Mouse (Mus musculus) neural tube, embryonic 12.5 days (tissue): ENCODE results near the gene Ntn1. TPM values are rescaled to one million over a fixed set of nuclear protein-coding genes. Genes with fewer than 3 reads are reported as not detected.

Experiments used
- ATAC-seq: fragments of 200-750 bp; cut with Nextera tagmentation; 2 replicates; pipeline ENCODE4 v1.8.0; 2017; ENCODE audit warnings: low read depth, mild to moderate bottlenecking, moderate TSS enrichment, moderate library complexity; ENCODE audit not compliant: low FRiP score
- H3K27ac ChIP-seq: fragments of 300-500 bp; sonication (generic); 2 replicates; pipeline ENCODE4 v1.5.1; 2016
- H3K27me3 ChIP-seq: fragments of 300-500 bp; sonication (generic); replicated peaks from 2 replicates; pipeline ENCODE4 v1.6.1; 2016; ENCODE audit warnings: mild to moderate bottlenecking
- H3K36me3 ChIP-seq: fragments of 300-500 bp; sonication (generic); 2 replicates; pipeline ENCODE4 v1.6.1; 2016; ENCODE audit warnings: mild to moderate bottlenecking
- H3K4me1 ChIP-seq: fragments of 300-500 bp; sonication (generic); 2 replicates; pipeline ENCODE4 v1.6.1; 2016
- H3K4me2 ChIP-seq: fragments of 300-500 bp; sonication (generic); replicated peaks from 2 replicates; pipeline ENCODE4 v1.6.1; 2016; ENCODE audit warnings: mild to moderate bottlenecking
- H3K4me3 ChIP-seq: fragments of 300-500 bp; sonication (generic); 2 replicates; pipeline ENCODE4 v1.5.1; 2016
- H3K9ac ChIP-seq: fragments of 300-500 bp; sonication (generic); 2 replicates; pipeline ENCODE4 v1.6.1; 2016; ENCODE audit warnings: mild to moderate bottlenecking
- H3K9me3 ChIP-seq: fragments of 300-500 bp; sonication (generic); 2 replicates; pipeline ENCODE4 v1.6.1; 2016; ENCODE audit warnings: mild to moderate bottlenecking
- WGBS: fragments of 180-500 bp; shearing (Covaris S2); methylation state at CpG from one replicate; pipeline ENCODE4 v1.1.7; 2016; 5-methylcytosine and 5-hydroxymethylcytosine counted together
- polyA plus RNA-seq: library from polyadenylated mRNA; unstranded; fragments of >200 nt; fragmentation: Nextera tagmentation; extraction: Ambion mirVana; gene quantifications from 2 replicates; pipeline ENCODE4 v1.2.1, GENCODE M21; 2016

Ntn1 gene
- polyA plus RNA-seq, 1 experiment from 2014 or later: 48.2 TPM

DNA sequence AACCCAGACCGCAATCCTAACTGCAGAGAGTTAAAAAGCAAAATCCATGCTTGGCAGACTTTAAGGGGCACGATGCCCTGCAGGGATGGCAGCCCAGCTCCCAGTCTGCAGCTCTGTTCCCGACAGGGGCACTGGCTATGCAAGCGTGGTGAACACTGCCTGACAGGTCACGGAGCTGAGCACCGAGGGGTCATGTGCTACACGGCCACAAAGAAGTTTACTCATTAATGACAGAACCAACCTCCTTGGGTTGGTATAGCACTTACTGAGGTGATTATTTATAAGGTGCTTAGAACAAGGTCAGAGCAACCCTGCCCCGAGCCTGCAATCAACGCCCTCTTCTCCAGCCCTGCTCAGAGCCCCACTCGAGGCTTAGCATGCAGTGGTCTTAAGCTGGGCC, 27.5 kb downstream of the Ntn1 start:
- ATAC-seq: no peak
- no peak overlapping the region for H3K9ac ChIP-seq
- no peak overlapping the region for H3K4me3 ChIP-seq
- H3K4me1 ChIP-seq: peaks cover 13% of the 10 kb centered on the region
- 0 out of 2 replicates have a peak, but pooled peaks cover 8% of the 10 kb centered on the region for H3K27me3 ChIP-seq
- H3K4me2 ChIP-seq: no peak overlapping the region
- no peaks in the 10 kb centered on the region for H3K9me3 ChIP-seq
- no peak overlapping the region for H3K27ac ChIP-seq
- H3K36me3 ChIP-seq: 0 out of 2 replicates have a peak, but pooled peaks cover 2% of the 10 kb centered on the region
- 72% methylated on average over 10 of the region's 10 CpGs for WGBS

DNA sequence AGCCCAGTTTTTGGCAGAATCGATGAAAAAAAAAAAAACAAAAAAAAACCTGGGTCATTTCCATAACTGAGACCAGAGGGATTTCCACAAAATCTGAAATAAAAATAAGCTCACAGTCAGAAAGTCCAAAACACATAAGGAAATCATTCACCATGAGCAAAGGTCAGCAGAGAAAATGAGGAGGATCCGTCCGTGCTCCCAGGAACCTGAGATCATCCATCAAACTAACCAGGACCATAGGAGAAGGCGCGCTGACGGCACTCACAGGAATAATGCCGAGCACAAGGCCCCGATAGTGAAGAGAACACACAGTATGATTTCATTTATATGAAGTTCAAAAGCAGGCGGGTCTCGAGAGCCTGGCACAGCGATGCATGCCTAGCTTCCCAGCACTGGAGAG, 29.0 kb downstream of the Ntn1 start:
- Histone ChIP-seq H3K27me3 (0 out of 2 replicates have a peak, but pooled peaks cover 7% of the 10 kb centered on the region), H3K4me3 (no peak overlapping the region), H3K27ac (no peak overlapping the region), H3K36me3 (0 out of 2 replicates have a peak, but pooled peaks cover 2% of the 10 kb centered on the region), H3K4me2 (no peak overlapping the region), H3K9ac (no peak overlapping the region), H3K4me1 (peaks cover 12% of the 10 kb centered on the region; the same call in 1 of the 2 replicates), H3K9me3 (no peaks in the 10 kb centered on the region)
- 67% methylated on average over 11 of the region's 11 CpGs for WGBS
- ATAC-seq: no peak

- Histone ChIP-seq H3K9me3 (no peaks in the 10 kb centered on the region), H3K27ac (no peak overlapping the region), H3K9ac (no peak overlapping the region), H3K27me3 (no peaks in the 10 kb centered on the region), H3K4me2 (no peak overlapping the region), H3K4me1 (peaks cover 5% of the 10 kb centered on the region), H3K36me3 (peaks cover 17% of the 10 kb centered on the region; the same call in 1 of the 2 replicates), H3K4me3 (no peak overlapping the region)
- ATAC-seq: no peak
- 83% methylated on average over 8 of the region's 8 CpGs for WGBS
These were observed 43.7 kb downstream of the Ntn1 start for GRCm38 (mm10) chr11:68356901-68357300.

- peaks cover 10% of the 10 kb centered on the region; the same call in 1 of the 2 replicates for H3K36me3 ChIP-seq
- no peak overlapping the region for H3K27ac ChIP-seq
- H3K9ac ChIP-seq: no peak overlapping the region
- no peaks in the 10 kb centered on the region for H3K9me3 ChIP-seq
- H3K4me1 ChIP-seq: peaks cover 7% of the 10 kb centered on the region
- no peak for ATAC-seq
- no peaks in the 10 kb centered on the region for H3K27me3 ChIP-seq
- 69% methylated on average over 8 of the region's 8 CpGs for WGBS
- no peak overlapping the region for H3K4me3 ChIP-seq
- no peak overlapping the region for H3K4me2 ChIP-seq
These were observed 45.1 kb downstream of the Ntn1 start for GRCm38 (mm10) chr11:68355561-68355960.

DNA sequence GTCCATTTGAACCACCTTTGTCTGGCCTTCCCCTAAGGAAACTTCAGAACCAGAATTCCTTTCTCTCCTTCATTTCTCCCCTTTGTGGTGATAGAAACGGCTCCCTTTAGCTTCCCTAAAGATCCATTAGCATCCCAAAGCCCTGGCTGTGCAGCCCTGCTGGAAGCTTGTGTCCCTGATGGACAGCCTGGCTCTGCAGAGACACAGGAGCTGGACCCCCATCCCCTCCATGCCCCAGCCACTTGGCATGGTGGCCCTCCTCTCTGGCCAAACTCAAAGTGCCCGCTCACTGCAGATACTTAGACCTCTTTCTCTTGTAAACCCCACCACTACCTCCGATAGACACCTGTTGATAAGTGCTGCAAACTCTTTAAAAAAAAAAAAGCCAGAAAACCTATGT, 45.8 kb downstream of the Ntn1 start:
- no peak overlapping the region for H3K9ac ChIP-seq
- no peak overlapping the region for H3K4me2 ChIP-seq
- H3K9me3 ChIP-seq: no peaks in the 10 kb centered on the region
- peaks cover 6% of the 10 kb centered on the region; the same call in 1 of the 2 replicates for H3K36me3 ChIP-seq
- H3K27ac ChIP-seq: no peak overlapping the region
- H3K27me3 ChIP-seq: no peaks in the 10 kb centered on the region
- 67% methylated on average over 3 of the region's 3 CpGs for WGBS
- ATAC-seq: no peak
- peaks cover 7% of the 10 kb centered on the region for H3K4me1 ChIP-seq
- H3K4me3 ChIP-seq: no peak overlapping the region

- no peak for ATAC-seq
- Histone ChIP-seq H3K4me3 (no peak overlapping the region), H3K27me3 (no peaks in the 10 kb centered on the region), H3K9me3 (no peaks in the 10 kb centered on the region), H3K4me1 (peaks cover 7% of the 10 kb centered on the region), H3K36me3 (no peaks in the 10 kb centered on the region; the same call in 1 of the 2 replicates), H3K4me2 (no peak overlapping the region), H3K9ac (no peak overlapping the region), H3K27ac (no peak overlapping the region)
- 48% methylated on average over 6 of the region's 6 CpGs for WGBS
These were observed 48.4 kb downstream of the Ntn1 start for GRCm38 (mm10) chr11:68352236-68352635.

DNA sequence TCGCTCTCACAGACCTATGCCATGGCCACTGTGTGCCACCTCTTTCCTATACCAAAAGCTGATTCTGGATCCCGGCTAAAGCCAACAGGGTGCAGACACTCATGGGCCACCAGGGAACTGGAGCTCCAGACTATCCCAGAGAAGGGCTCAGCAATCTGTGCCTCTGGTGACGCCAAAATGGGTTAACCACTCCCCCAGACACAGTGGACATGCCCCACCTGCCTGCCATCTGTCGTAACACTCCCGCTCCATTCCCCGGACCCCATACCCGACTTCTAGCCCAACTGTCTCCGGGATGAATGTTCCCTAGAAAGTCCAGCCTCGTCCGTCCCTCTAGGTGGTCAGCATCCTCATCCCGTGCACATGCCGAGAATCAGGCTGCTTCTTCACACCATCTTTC, 51.8 kb downstream of the Ntn1 start:
- Histone ChIP-seq H3K4me2 (no peak overlapping the region), H3K4me1 (peaks cover 7% of the 10 kb centered on the region), H3K9me3 (no peaks in the 10 kb centered on the region), H3K4me3 (no peak overlapping the region), H3K9ac (no peak overlapping the region), H3K27me3 (no peaks in the 10 kb centered on the region), H3K27ac (no peak overlapping the region), H3K36me3 (no peaks in the 10 kb centered on the region; the same call in 1 of the 2 replicates)
- 84% methylated on average over 12 of the region's 12 CpGs for WGBS
- ATAC-seq: no peak

GRCm38 (mm10) chr11:68348083-68348482, 52.5 kb downstream of the Ntn1 start:
- H3K4me1 ChIP-seq: peaks cover 7% of the 10 kb centered on the region
- H3K4me2 ChIP-seq: no peak overlapping the region
- no peak for ATAC-seq
- no peaks in the 10 kb centered on the region for H3K27me3 ChIP-seq
- no peaks in the 10 kb centered on the region for H3K9me3 ChIP-seq
- no peak overlapping the region for H3K27ac ChIP-seq
- WGBS: 43% methylated on average over 6 of the region's 6 CpGs
- H3K36me3 ChIP-seq: no peaks in the 10 kb centered on the region; the same call in 1 of the 2 replicates
- H3K4me3 ChIP-seq: no peak overlapping the region
- no peak overlapping the region for H3K9ac ChIP-seq

GRCm38 (mm10) chr11:68347508-68347907, 53.1 kb downstream of the Ntn1 start:
- Histone ChIP-seq H3K9ac (no peak overlapping the region), H3K36me3 (no peaks in the 10 kb centered on the region; the same call in 1 of the 2 replicates), H3K9me3 (no peaks in the 10 kb centered on the region), H3K27me3 (no peaks in the 10 kb centered on the region), H3K4me1 (peaks cover 7% of the 10 kb centered on the region), H3K4me2 (no peak overlapping the region), H3K4me3 (no peak overlapping the region), H3K27ac (no peak overlapping the region)
- 80% methylated on average over 5 of the region's 5 CpGs for whole genome bisulfite sequencing
- ATAC-seq: no peak

GRCm38 (mm10) chr11:68346099-68346498, 54.5 kb downstream of the Ntn1 start:
- WGBS: 93% methylated on average over 5 of the region's 5 CpGs

DNA sequence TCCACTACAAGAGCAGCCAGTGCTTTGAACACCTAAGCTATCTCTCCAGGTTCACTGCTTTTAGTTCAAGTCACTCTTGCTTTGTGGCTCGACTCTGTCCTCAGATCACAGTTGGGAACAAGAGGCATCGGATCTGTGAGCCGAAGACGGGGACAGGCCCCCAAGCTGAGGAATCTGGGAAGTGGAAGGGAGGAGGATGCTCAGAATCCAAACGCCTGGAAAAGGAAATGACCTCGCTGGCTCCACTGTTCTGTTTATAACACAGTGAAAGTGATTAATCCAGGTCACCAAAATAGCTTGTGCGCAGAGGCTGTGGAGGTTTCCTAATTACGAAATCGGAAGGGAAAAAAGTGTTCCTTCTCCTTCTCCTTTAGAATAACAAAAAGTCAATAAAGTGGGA, 56.4 kb downstream of the Ntn1 start:
- Histone ChIP-seq H3K27ac (no peak overlapping the region), H3K9me3 (no peaks in the 10 kb centered on the region), H3K9ac (no peak overlapping the region), H3K4me3 (no peak overlapping the region), H3K27me3 (no peaks in the 10 kb centered on the region), H3K4me2 (no peak overlapping the region), H3K4me1 (0 out of 2 replicates have a peak, but pooled peaks cover 7% of the 10 kb centered on the region), H3K36me3 (no peaks in the 10 kb centered on the region)
- WGBS: 80% methylated on average over 9 of the region's 9 CpGs
- ATAC-seq: no peak

More at GRCm38 (mm10) chr11:68346099-68346498, 54.5 kb downstream of the Ntn1 start:
- 0 out of 2 replicates have a peak, but pooled peaks cover 7% of the 10 kb centered on the region for H3K4me1 ChIP-seq
- no peak overlapping the region for H3K27ac ChIP-seq
- no peak for ATAC-seq
- no peak overlapping the region for H3K4me3 ChIP-seq
- no peaks in the 10 kb centered on the region; the same call in 1 of the 2 replicates for H3K36me3 ChIP-seq
- H3K9me3 ChIP-seq: no peaks in the 10 kb centered on the region
- no peak overlapping the region for H3K9ac ChIP-seq
- no peaks in the 10 kb centered on the region for H3K27me3 ChIP-seq
- no peak overlapping the region for H3K4me2 ChIP-seq

DNA sequence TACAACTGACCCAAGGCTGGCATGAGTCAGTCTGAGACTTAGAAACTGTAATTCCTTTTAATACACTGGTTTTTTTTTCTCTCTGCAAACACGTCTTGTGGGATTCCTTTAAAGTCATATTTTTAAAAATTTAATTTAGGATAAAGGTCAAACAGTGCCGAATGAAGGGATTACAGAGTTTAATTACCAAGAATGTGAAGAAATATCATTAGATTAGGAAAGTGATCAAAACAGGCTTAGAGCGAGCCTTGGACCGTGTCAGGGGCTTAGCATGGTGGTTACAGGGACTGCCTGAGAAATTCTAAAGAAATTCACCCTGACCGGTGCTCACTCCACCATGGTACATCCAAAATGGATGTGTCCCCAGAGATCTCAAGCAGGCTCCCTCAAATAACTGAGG, 57.9 kb downstream of the Ntn1 start:
- Histone ChIP-seq H3K27me3 (no peaks in the 10 kb centered on the region), H3K4me3 (no peak overlapping the region), H3K9ac (no peak overlapping the region), H3K36me3 (no peaks in the 10 kb centered on the region), H3K4me2 (no peak overlapping the region), H3K4me1 (0 out of 2 replicates have a peak, but pooled peaks cover 7% of the 10 kb centered on the region), H3K9me3 (no peaks in the 10 kb centered on the region), H3K27ac (no peak overlapping the region)
- ATAC-seq: no peak
- WGBS: 90% methylated on average over 5 of the region's 5 CpGs

GRCm38 (mm10) chr11:68342003-68342400, 58.6 kb downstream of the Ntn1 start:
- Histone ChIP-seq H3K4me1 (0 out of 2 replicates have a peak, but pooled peaks cover 7% of the 10 kb centered on the region), H3K27ac (no peak overlapping the region), H3K4me3 (no peak overlapping the region), H3K9me3 (no peaks in the 10 kb centered on the region), H3K27me3 (no peaks in the 10 kb centered on the region), H3K4me2 (no peak overlapping the region), H3K36me3 (no peaks in the 10 kb centered on the region), H3K9ac (no peak overlapping the region)
- no peak for ATAC-seq
- 80% methylated on average over 5 of the region's 5 CpGs for WGBS
